Mouse (Mus musculus) lung, postnatal 0 days (tissue): ENCODE data around the gene Fcer1g.

ENCODE experiments used
- CTCF ChIP-seq: IDR thresholded peaks from 2 replicates; pipeline ENCODE4 v1.5.1; 2016; ENCODE audit warnings: antibody characterized with exemption, mild to moderate bottlenecking
- EP300 ChIP-seq: IDR thresholded peaks from 2 replicates; pipeline ENCODE4 v1.6.1; 2016; ENCODE audit warnings: antibody characterized with exemption, mild to moderate bottlenecking, control low read depth

GRCm38 (mm10) chr1:171223796-171224195 lies 10.4 kb downstream of the Fcer1g start:
- no peak for TF ChIP-seq CTCF
- TF ChIP-seq EP300, result no peak
